Mouse (Mus musculus): ENCODE results near the gene Tedc2. TPM values are rescaled to one million over a fixed set of nuclear protein-coding genes. Genes with fewer than 3 reads are reported as not detected.
A peak's percentile ranks its signal among the peaks of the same experiment; 100 is the strongest.

Gene Tedc2
- polyA plus RNA-seq, 1 experiment = 7.5 TPM

DNA sequence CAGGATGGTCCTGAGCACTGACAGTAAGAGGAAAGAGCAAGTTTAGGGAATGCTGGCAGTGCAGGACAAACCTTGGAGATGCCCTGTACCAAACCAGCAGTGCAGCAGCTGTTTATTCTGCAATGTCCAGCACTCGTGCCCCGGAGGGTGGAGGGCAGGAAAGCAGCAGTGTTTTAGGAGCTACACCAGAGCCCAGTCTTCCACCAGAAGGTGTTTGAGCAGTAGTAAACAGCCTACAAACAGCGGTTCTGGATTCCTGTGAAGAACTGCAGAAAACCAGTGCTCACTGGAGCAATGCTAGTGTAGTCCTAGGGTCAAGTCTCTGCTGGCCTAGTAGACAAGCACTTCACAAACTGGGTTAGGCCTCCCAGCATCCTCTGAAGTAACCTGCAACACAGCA lies 46.4 kb downstream of the Tedc2 start:
- H3K27me3 ChIP-seq (ENCODE audit: control insufficient read depth, insufficient read depth, low read length) = no peaks in the 10 kb centered on the region
- 94% methylated on average over 3 of the region's 3 CpGs for WGBS
- no peak for DNase-seq (ENCODE audit: low read depth in 1 of 2, low spot score in 2 of 2)
- no peaks in the 10 kb centered on the region for H3K4me1 ChIP-seq (ENCODE audit: control insufficient read depth, insufficient read depth, insufficient read length)
- no peak for TF ChIP-seq CTCF (IDR thresholded peaks at IDR 0.05; ENCODE audit: extremely low read depth, insufficient read depth, insufficient read length, insufficient replicate concordance)
- no peak for TF ChIP-seq POLR2A (IDR thresholded peaks at IDR 0.05; ENCODE audit: low read depth, low read length)
- H3K36me3 ChIP-seq (ENCODE audit: control insufficient read depth, insufficient read depth, low read length) = no peaks in the 10 kb centered on the region
- H3K4me3 ChIP-seq (ENCODE audit: extremely low read depth, insufficient read depth, insufficient read length) = no peak overlapping the region
- H3K27ac ChIP-seq (ENCODE audit: insufficient read depth, low read length) = no peak overlapping the region

- TF ChIP-seq POLR2A (IDR thresholded peaks at IDR 0.05; ENCODE audit: low read depth, low read length) = no peak
- TF ChIP-seq CTCF (IDR thresholded peaks at IDR 0.05; ENCODE audit: extremely low read depth, insufficient read depth, insufficient read length, insufficient replicate concordance) = peak; percentile 78; the same call in 1 of the 2 replicates
- peak; percentile 55 to 61 for DNase-seq (ENCODE audit: low read depth in 1 of 2, low spot score in 2 of 2)
Measured at GRCm38 (mm10) chr17:24173423-24173822, 47.2 kb downstream of the Tedc2 start.

GRCm38 (mm10) chr17:24171738-24172137 lies 48.9 kb downstream of the Tedc2 start:
- no peak for DNase-seq (ENCODE audit: low read depth in 1 of 2, low spot score in 2 of 2)
- peak overlapping the region; percentile 67 for H3K27ac ChIP-seq (ENCODE audit: insufficient read depth, low read length)
- no peak for TF ChIP-seq POLR2A (IDR thresholded peaks at IDR 0.05; ENCODE audit: low read depth, low read length)
- no peak for TF ChIP-seq CTCF (IDR thresholded peaks at IDR 0.05; ENCODE audit: extremely low read depth, insufficient read depth, insufficient read length, insufficient replicate concordance)
- no peak overlapping the region for H3K4me3 ChIP-seq (ENCODE audit: extremely low read depth, insufficient read depth, insufficient read length)
- peaks cover 6% of the 10 kb centered on the region; the same call in 1 of the 2 replicates for H3K4me1 ChIP-seq (ENCODE audit: control insufficient read depth, insufficient read depth, insufficient read length)
- WGBS = 84% methylated on average over 4 of the region's 4 CpGs
- no peaks in the 10 kb centered on the region for H3K27me3 ChIP-seq (ENCODE audit: control insufficient read depth, insufficient read depth, low read length)
- H3K36me3 ChIP-seq (ENCODE audit: control insufficient read depth, insufficient read depth, low read length) = 0 out of 2 replicates have a peak, but pooled peaks cover 1% of the 10 kb centered on the region

More at GRCm38 (mm10) chr17:24173423-24173822, 47.2 kb downstream of the Tedc2 start:
- Histone ChIP-seq H3K36me3 (ENCODE audit: control insufficient read depth, insufficient read depth, low read length) (no peaks in the 10 kb centered on the region), H3K4me3 (ENCODE audit: extremely low read depth, insufficient read depth, insufficient read length) (no peak overlapping the region), H3K4me1 (ENCODE audit: control insufficient read depth, insufficient read depth, insufficient read length) (no peaks in the 10 kb centered on the region; the same call in 1 of the 2 replicates), H3K27ac (ENCODE audit: insufficient read depth, low read length) (no peak overlapping the region), H3K27me3 (ENCODE audit: control insufficient read depth, insufficient read depth, low read length) (no peaks in the 10 kb centered on the region)
- 11% methylated on average over 3 of the region's 3 CpGs for WGBS

- 56% methylated on average over 5 of the region's 5 CpGs for WGBS
Measured at GRCm38 (mm10) chr17:24170729-24171128, 49.9 kb downstream of the Tedc2 start.

DNA sequence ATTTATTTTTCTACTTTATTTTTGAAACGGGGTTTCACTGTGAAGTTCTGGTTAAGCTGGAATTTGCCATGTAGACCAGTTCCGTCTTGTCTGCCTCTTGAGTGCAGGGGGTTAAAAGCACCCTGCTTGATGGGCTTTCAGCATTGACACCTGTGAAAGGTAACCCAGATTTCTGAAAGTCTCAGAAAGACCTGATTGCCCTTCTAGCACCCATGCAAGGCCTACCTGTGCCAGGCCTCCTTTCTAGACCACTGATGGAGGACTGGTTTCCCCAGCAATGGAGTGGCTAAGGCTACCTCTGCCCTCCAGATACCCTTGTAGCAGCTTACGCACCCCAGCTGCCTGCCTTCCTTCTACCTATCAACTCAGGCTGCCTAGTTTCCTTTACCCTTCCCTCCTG lies 50.5 kb downstream of the Tedc2 start:
- Histone ChIP-seq H3K27me3 (ENCODE audit: control insufficient read depth, insufficient read depth, low read length) (no peaks in the 10 kb centered on the region), H3K4me3 (ENCODE audit: extremely low read depth, insufficient read depth, insufficient read length) (no peak overlapping the region; the same call in 1 of the 2 replicates), H3K27ac (ENCODE audit: insufficient read depth, low read length) (peak overlapping the region; percentile 10; the same call in 1 of the 2 replicates), H3K36me3 (ENCODE audit: control insufficient read depth, insufficient read depth, low read length) (peaks cover 1% of the 10 kb centered on the region; the same call in 1 of the 2 replicates), H3K4me1 (ENCODE audit: control insufficient read depth, insufficient read depth, insufficient read length) (peaks cover 6% of the 10 kb centered on the region; the same call in 1 of the 2 replicates)
- DNase-seq (ENCODE audit: low read depth in 1 of 2, low spot score in 2 of 2) = no peak
- no peak for TF ChIP-seq POLR2A (IDR thresholded peaks at IDR 0.05; ENCODE audit: low read depth, low read length)
- no peak for TF ChIP-seq CTCF (IDR thresholded peaks at IDR 0.05; ENCODE audit: extremely low read depth, insufficient read depth, insufficient read length, insufficient replicate concordance)
- WGBS = 49% methylated on average over 3 of the region's 3 CpGs

More at GRCm38 (mm10) chr17:24170729-24171128, 49.9 kb downstream of the Tedc2 start:
- Histone ChIP-seq H3K36me3 (ENCODE audit: control insufficient read depth, insufficient read depth, low read length) (peaks cover 1% of the 10 kb centered on the region; the same call in 1 of the 2 replicates), H3K4me3 (ENCODE audit: extremely low read depth, insufficient read depth, insufficient read length) (no peak overlapping the region), H3K27me3 (ENCODE audit: control insufficient read depth, insufficient read depth, low read length) (no peaks in the 10 kb centered on the region), H3K27ac (ENCODE audit: insufficient read depth, low read length) (0 out of 2 replicates have a peak overlapping the region, but pooled peaks have one; percentile 10), H3K4me1 (ENCODE audit: control insufficient read depth, insufficient read depth, insufficient read length) (peaks cover 6% of the 10 kb centered on the region; the same call in 1 of the 2 replicates)
- TF ChIP-seq POLR2A (IDR thresholded peaks at IDR 0.05; ENCODE audit: low read depth, low read length) (no peak), CTCF (IDR thresholded peaks at IDR 0.05; ENCODE audit: extremely low read depth, insufficient read depth, insufficient read length, insufficient replicate concordance) (no peak)
- DNase-seq (ENCODE audit: low read depth in 1 of 2, low spot score in 2 of 2) = no peak

DNA sequence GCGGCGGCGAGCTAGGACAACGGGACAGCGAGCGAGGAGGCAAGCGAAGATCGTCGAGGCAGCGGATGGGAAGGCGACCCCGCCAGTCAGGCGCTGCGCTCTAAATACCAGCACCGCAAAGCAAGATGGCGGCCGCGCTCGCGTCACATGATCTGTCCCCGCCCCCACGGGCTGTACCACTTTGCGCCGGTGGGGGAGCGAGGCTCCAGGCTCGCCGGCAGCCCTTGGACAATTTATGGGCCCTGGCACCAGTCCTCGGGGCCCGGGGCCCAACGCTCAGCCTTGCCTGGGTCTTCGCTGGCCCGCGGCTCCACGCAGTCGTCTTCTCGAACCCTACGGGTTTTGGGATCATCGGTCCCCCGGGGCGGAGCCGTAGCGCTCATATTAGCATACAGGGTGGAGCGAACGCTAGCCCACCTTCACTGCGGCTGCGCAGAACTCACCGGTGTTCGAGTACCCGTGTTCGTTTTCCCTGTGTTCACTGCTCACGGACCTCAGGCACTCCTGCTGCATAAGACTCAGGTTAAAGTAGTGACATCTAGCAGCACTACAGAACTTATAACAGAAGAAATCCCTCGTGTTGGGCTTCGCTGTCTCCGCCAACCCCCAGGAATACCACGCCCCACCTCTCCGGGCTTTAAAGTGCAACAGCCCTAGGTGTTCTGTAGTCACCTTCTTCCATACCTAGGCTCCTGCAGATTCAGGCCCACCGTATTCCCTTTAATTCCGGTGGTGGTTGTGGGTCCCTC lies 51.2 kb downstream of the Tedc2 start, which contains the start of gene Atp6v0c:
TSS of gene Atp6v0c (minus strand) at position 386 of the 749 bp plus-strand sequence.
- Histone ChIP-seq H3K27ac (ENCODE audit: insufficient read depth, low read length) (peak within 1 kb of the TSS; percentile 98), H3K4me1 (ENCODE audit: control insufficient read depth, insufficient read depth, insufficient read length) (peaks cover 6% of the 10 kb centered on the region; the same call in 1 of the 2 replicates), H3K4me3 (ENCODE audit: extremely low read depth, insufficient read depth, insufficient read length) (peak within 1 kb of the TSS; percentile 80), H3K36me3 (ENCODE audit: control insufficient read depth, insufficient read depth, low read length) (peaks cover 1% of the 10 kb centered on the region; the same call in 1 of the 2 replicates), H3K27me3 (ENCODE audit: control insufficient read depth, insufficient read depth, low read length) (no peaks in the 10 kb centered on the region)
- TF ChIP-seq CTCF (IDR thresholded peaks at IDR 0.05; ENCODE audit: extremely low read depth, insufficient read depth, insufficient read length, insufficient replicate concordance) (no peak), POLR2A (IDR thresholded peaks at IDR 0.05; ENCODE audit: low read depth, low read length) (peak; percentile 82)
- peak; percentile 92 to 93 for DNase-seq (ENCODE audit: low read depth in 1 of 2, low spot score in 2 of 2)
- WGBS = under 1% methylated on average over 58 of the region's 58 CpGs
